Mouse (Mus musculus): ENCODE measurements around the gene Stk10. TPM values are rescaled to one million over a fixed set of nuclear protein-coding genes. Genes with fewer than 3 reads are reported as not detected.
A peak's percentile ranks its signal among the peaks of the same experiment; 100 is the strongest.
"Not testable (repeated sequence)": the region's sequence is repeated elsewhere in the genome, so short reads cannot be mapped to it uniquely, and the experiment has no call there.

The Stk10 gene
- total RNA-seq, 2 experiments from 2014 or later: 2.0 to 2.5 TPM

DNA sequence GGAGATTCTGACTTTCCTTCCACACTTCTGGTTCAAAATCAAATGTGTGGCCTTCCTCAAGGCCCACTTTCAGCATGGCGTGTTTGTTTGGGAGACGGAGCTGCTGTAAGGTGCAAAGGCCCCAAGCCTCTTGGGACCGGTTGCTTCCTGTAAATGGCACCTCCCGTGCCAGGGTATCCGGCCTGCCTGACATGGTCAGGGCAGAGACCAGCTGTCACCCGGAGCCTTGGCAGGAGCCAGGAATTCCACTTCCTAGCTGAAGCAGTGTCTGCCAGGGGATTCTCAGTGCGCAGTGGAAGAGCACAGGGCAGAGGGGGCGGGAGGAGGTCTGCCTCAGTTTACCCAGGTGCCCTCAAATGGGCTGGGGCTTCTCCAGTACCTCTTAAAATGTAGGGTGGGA is 56.7 kb downstream of the Stk10 start:
- intact Hi-C loops (cut with DNase I): loop anchor here (5.0 kb wide), 2 partner anchors 57 to 247 kb away; partner anchors contain the start of genes Efcab9 and Stk10
- DNase-seq: peak in 1 of 2 experiments; percentile 45

DNA sequence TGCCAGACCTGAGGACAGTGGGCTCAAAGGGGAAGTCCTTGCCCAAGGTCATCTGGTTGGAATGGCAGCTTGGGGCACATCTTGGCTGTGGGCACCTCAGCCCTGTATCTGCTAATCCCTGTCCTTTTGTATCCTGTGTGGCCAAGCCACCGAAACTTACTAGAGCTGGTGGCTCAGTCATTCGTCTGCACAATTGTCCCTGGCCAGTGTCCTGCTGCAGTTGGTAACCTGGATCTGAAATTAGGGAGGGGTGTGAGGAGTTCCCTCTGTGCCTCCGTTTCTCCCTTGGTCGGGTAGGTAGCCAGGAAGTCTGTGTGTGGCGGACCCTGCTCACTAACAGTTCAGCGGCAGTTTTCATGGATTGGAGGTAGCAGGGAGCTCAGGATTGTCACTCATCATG is 57.1 kb downstream of the Stk10 start:
- DNase-seq: no peak
- intact Hi-C loops (cut with DNase I): no loop called here

DNA sequence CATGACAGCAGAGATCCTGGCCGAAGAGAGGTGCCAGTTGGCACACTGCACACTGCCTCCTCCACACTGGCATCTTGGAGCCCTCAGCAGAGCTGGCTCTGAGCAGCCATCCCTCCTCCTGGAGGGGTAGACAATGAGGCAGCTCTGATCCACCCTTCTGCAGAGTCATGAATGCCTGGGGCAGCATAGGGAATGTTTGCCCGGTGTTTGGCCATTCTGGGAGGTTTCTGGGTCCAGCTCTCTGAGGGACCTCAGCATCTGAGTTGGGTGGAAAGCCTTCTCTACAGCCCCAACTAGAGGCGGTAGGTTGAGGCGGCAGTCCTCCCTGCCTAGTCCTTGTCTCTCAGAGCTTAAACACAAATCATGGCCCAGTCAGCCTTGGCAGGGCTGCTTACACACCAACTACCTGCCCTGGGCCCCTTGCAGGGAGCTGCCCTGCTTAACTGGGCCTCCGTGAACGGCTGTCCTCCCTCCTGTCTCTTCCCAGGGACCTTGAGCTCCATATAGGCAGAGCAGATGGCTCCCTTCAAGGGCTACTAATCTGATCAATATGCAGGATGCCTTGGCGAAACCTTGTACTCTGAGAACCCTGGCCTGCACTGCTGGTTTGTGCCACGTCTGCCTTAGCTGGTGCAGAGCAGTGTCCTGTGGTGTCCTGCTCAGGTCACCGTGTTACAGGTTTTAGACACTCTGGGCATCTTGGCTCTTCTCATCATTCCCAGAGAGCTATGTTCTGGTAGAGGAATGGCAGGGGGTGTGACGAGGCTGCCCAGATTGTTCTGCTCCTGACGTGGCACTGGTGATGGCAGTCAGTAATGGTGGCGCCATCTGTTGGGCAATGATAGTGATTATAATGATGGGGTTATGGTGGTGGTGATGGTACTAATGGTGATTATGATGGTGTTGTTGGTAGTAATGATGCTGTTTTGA is 59.1 kb downstream of the Stk10 start:
- intact Hi-C loops (cut with DNase I): no loop called here
- no peak for DNase-seq

DNA sequence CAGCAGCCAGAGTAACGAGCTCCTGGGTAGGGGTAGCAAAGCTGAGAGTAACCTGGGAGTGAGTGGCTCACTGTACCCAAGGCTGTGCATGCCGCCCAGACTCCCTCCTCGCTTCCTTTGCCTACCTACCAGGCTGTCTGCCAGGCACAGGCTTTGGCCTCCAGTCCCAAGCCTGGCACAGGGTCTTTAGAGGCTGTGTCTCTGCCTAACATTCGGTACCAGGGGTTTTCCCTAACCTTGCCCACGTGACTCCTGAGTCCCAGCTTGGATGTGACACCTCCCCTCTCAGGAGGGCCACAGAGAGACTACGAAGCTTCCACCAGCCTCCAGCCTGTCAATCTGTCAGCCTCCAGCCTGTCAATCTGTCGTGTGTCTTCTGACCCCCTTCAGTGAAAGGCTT is 60.0 kb downstream of the Stk10 start:
- intact Hi-C loops (cut with DNase I): no loop called here
- no peak for DNase-seq

DNA sequence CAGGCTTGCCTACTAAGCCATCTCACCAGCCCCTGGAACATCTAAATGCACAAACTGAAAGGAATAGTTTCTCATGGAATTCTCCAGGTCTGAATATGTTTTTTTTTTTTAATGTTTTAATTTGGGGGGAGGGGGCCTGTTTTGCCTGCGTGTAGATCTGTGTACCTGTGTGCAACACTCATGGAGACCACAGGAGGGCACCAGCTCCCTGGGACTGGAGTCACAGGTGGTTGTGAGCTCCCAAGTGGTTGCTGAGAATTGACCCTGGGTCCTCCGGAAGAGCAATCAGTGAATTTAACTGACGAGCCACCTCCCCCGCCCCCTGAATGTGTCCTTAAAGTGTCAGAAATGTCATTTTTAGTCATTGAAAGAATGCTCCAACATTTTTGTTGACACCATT is 61.0 kb downstream of the Stk10 start:
- intact Hi-C loops (cut with DNase I): no loop called here

DNA sequence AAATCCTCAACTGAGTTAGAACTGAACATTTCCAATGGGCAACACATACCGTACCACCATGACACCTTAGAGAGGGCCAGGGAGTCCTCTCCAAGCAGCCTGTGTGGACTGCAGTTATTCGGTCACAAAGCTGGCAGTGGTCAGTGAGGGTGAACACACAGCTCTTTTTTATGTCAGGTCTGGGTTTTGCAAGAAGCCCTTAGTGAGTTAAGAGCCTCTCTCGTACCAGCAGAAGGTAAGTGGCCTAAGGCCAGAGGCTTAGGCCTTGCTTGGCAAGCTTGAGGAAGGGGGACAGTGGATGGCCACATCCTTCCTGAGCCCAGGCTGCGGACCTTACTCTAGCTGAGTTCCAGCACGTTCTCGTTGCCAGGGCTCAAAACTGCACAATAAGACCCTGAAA is 67.3 kb downstream of the Stk10 start:
- intact Hi-C loops (cut with DNase I): no loop called here
- no peak for DNase-seq

More for the DNA sequence above, 61.0 kb downstream of the Stk10 start:
- no peak for DNase-seq

DNA sequence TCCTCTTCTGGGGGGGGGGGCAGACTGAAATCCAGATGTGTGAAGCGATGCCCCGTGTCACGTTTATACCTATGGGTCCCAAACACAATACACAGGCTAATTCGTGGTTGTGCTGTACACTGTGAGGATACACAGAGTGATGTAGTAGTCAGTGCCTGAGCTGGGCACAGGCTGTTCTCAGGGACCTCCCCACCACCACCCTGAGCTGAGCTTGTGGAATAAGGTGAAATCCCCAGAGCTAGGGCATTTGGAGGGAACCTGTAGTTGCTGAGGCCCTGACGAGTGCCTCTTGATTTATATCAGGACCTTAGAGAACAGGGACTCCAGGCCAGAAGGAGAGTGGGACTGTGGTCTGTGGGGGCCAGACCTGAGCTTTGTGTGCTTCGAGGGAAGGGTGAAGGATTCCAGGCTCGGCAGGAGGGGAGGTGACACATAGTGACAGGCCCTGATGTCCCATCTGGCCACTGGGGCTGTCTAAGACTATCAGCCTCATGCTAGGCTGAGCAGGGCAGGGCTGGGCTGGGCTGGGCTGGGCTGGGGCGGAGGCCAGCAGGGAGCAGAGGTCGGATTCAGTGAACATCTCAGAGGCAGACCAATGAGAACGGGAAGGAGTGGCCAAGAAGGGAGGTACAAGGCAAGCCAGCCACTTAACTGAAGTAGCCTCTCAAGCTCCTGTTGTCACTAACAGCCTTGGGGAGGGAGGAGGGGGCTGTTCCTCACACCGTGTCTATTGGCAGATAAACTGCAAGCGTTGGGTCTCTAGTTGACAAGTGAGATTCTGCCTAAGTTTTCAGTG is 68.6 kb downstream of the Stk10 start:
- DNase-seq: no peak
- intact Hi-C loops (cut with DNase I): no loop called here

DNA sequence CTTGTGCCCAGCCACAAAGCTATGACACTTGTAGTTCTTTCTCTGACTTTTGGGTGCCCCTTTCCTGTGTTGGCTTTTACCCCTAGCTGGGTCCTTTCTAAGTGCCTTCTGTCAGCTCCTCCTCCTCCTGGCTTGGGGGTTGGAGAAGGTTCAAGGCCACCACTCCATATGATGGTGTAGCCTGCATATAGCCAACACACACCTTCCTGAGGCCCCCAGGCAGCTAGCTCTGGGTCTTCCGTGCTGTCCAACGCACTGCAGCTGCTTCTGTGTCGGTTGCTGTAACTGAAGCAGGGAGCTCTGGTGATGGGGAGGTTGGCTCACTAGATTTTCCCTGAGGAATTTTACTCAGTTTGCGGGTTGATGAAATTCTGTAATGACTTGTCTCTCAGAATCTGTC is 71.6 kb downstream of the Stk10 start:
- no peak for DNase-seq
- intact Hi-C loops (cut with DNase I): no loop called here

DNA sequence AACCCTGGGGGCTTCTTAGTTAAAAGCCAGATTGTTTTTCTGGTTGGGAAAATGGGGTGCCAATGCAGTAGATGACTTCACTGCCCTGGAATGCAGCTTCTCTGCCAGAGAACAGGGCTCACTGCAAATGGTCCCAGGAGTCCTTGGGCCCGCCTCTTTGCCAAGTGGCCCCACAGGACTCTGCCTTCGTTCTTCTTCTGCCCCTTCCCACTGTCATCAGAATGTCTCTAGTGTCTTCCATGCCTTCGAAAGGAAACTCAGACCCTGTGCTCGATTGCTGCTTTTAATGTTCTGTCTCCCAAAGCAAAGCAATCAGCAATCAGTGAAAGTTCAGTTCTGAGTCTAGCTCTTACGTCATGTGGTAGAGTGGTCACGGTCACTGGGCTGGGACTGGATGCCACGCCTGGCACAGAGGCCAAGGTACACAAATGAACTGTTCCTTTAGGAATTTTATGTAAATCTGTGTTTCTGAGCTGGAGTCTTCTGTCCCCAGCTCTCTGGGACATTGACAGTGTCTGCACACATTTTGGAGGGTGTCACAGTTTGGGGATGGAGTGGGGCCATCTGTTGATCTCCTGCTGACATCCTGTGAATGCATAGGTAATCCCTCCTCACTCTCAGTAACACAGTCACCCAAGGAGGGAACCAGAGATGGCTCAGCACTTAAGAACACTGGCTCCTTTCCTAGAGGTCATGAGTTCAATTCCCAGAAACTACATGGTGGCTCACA is 72.2 kb downstream of the Stk10 start:
- intact Hi-C loops (cut with DNase I): no loop called here
- DNase-seq: peak; percentile 39 to 58

DNA sequence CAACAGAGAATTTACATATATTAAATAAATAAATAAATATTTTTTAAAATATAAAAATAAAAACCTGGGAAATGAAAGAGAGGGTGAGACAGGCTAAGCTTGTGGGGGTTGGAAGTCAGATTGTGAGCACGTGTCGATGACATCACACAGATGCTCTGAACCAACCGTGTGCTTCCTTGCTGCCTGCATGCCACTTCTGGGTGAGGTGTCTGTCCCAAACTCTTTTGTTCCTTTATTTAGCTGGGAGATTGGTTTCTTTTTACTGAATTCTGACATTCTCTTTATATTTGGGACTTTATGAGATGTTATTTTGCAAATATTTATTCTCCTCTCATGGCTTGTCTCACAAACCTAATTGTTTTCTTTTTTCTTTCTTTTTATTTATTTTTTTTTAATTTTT is 72.8 kb downstream of the Stk10 start:
- DNase-seq: no peak
- intact Hi-C loops (cut with DNase I): no loop called here

DNA sequence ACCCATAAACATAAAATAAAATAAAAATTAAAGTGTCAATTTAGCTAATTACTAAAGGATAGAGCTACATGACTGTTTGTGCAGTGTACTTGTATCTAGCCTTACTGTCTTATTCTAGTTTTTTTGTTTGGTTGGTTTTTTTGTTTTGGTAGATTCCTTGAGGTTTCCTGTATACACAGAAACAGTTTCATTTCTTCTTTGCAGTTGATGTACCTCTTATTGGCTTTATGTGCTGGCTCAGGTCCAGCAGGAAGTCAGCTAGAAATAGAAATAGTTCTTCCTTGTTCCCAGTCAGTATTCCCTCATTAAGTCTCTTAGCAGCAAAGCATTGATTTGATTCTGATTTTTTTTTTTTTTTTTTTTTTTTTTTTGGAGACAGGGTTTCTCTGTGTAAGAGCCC is 74.2 kb downstream of the Stk10 start:
- intact Hi-C loops (cut with DNase I): no loop called here
- no peak for DNase-seq

DNA sequence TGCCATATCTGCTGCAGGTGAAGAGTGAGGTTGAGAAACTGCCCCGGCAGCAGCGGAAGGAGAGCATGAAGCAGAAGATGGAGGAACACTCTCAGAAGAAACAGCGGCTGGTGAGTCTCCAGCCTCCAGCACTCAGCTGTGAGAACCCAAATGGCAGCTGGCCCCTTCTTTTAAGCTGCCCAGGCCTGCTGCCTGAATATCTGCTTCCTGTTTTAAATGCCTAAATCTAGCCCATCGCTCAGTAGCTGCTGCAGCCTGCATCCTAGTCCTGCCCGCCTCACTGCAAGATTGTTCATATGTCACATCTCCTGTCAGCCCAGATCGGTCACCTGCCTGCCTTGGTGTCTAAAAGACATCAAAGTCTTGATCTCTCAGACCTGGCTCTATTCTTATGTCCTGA is 77.5 kb downstream of the Stk10 start:
- intact Hi-C loops (cut with DNase I): no loop called here

DNA sequence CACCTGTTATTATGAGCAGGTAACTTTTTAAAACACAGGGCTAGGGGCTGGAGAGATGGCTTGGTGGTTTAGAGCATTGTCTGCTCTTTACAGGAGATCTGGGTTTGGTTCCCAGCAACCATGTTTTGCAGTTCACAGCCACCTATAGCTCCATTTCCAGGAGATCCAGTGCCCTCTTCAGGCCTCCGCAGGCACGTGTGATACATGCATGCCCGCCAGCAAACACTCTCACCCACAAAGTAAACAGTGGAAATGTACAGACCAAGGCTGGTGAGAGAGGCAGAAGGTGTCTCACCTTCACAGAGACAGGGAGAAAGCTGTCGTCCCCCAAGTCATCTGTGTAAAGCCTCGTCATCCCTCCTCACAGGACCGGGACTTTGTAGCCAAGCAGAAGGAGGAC is 79.2 kb downstream of the Stk10 start:
- no peak for DNase-seq

More for the DNA sequence above, 77.5 kb downstream of the Stk10 start:
- no peak for DNase-seq

DNA sequence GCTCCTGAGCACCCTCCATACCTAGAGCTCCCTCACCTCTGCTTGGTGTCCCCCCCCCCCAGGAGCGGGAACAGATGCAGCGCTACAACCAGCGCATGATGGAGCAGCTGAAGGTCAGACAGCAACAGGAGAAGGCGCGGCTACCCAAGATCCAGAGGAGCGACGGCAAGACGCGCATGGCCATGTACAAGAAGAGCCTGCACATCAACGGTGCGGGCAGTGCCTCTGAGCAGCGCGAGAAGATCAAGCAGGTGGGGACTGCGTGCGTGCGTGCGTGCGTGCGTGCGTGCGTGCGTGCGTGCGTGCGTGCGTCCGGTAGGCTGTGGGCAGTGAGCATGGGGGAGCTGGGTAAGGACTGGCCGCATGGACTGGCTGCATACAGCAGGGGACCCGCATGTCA is 81.4 kb downstream of the Stk10 start:
- no peak for DNase-seq
- intact Hi-C loops (cut with DNase I): no loop called here

More for the DNA sequence above, 79.2 kb downstream of the Stk10 start:
- intact Hi-C loops (cut with DNase I): no loop called here

DNA sequence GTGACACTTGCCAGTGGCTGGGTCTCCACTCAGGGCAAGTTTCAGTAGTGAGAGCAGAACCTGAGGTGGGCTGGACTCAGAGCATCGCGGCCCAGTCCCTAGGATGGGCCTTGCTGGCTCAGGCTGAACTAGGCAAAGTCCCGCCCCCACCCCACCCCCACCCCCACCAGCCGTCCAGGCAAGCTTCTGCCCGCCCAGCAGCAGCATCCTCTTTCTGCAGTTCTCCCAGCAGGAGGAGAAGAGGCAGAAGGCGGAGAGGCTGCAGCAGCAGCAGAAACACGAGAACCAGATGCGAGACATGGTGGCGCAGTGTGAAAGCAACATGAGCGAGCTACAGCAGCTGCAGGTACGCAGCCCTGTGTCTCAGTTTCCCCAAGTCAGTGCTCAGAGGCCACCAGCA is 82.5 kb downstream of the Stk10 start:
- intact Hi-C loops (cut with DNase I): no loop called here
- DNase-seq: no peak

DNA sequence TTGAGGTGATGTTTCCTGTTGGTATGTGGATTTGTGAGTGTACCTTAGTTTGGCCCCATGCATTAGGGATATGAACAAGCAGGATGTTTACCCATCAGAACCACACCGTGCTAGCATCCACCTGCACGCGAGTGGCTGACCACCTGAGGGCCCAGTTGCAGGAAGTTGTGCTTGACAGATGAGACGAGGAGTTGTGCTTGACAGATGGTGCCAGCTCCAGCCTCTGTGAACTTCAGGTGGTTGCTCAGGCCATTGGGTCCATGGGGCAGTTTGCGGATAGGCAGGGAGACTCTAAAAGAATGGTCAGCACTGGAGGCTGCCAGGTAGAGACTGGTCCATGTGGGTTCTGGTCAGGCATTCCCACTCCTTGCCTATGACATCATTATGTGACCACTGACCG is 83.0 kb downstream of the Stk10 start:
- no peak for DNase-seq
- intact Hi-C loops (cut with DNase I): no loop called here

DNA sequence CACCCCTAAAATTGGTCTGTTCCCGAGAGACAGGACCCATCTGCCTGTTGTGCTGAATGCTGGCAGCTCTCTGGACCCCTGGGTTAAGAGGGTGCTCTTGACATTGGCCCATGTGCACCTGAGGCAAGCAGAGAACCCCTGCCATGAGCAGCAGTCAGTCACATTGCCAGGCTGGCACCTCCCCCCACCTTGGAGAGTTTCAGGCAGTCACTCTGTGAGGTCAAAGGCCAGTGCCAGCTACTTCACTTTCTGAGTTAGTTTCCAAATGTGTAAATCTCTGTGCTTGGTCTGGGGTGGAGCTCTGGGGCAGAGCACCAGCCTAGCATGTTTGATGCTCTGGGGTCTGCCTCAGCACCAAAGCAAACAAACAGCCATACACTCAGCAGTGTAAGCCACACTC is 84.9 kb downstream of the Stk10 start:
- DNase-seq: no peak
- intact Hi-C loops (cut with DNase I): no loop called here

DNA sequence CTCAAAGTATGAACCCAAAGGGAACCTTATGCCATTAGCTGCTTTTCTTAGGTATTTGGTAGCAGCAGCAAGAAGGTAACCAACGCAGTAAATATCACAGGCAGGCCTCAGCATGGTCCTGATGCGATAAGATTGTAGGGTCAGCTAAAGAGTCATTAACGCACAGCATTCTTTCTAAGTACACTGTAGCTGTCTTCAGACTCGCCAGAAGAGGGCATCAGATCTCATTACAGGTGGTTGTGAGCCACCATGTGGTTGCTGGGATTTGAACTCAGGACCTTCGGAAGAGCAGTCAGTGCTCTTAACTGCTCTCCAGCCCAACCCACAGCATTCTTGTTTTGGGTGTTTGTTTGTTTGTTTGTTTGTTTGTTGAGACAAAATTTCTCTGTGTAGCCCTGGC is 85.5 kb downstream of the Stk10 start:
- intact Hi-C loops (cut with DNase I); DNase-seq: not testable (repeated sequence)

DNA sequence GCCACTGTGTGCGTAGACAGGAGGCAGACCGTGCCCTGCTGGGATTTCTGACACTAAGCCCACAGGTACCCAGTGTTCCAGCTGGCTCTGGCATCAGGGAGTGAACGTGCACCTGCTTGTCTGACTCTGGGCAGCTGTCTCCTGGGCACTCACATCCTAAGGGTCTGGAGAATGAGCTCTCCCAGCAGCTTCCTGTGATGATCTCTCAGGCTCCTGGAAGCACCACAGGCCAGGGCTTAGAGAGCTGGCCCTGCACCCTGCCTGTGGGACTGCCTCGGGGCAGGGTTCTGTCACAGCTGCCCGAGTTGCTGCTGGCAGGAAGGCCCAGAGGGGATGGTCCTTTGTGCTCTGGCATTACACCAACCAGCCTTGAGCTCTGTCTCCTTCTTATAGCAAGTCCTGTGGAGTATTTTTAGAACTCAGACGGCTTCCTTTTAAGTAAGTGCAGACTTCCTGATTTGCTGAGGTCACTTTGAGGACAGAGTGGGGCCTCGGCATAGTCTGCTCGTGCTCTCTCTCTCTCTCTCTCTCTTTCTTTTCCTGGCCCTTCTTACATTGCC is 86.2 kb downstream of the Stk10 start:
- intact Hi-C loops (cut with DNase I): no loop called here
- DNase-seq: peak; percentile 43 to 49

DNA sequence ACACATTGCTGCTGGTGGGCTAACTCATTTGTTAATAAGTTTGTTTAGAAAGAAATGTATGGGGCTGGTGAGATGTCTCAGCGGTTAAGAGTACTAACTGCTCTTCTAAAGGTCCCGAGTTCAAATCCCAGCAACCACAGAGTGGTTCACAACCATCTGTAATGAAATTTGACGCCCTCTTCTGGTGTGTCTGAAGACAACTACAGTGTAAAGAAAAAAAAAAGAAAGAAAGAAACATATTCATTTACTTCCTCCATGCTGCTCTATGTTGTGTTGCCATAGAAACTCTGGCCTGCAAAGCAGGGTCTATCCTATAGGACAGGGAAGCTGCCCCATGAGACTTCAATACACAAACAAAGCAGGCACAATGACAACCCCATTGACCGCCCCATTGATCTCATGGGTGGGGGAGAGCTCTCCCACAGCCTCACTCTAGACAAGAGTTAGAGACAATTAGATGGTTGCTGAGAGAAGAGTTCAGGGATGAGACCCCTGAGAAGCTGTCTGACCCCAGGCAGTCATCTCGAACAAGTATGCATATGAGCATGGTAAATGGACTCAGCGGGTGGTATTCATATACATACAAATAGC is 86.9 kb downstream of the Stk10 start:
- intact Hi-C loops (cut with DNase I): loop anchor here (10.0 kb wide), 1 partner anchor 525 kb away; the partner anchor contains the start of gene Fgf18
- DNase-seq: no peak
